16 mouse cellular contexts compared by ENCODE assay signal in genomic region chr3:116788851-116789250, GRCm38 (mm10).
"Had no signal": no experiment of that assay in that cellular context is flagged by ENCODE, and none has a peak within 500 bp of the region (broad histone marks: within the 10 kb centered on the region; RNA-seq: fewer than 3 reads in every experiment).

No protein-coding gene starts in this region.

- H3K9me3 ChIP-seq: neural tube, embryonic 13.5 days; neural tube, embryonic 15.5 days; stomach, embryonic 15.5 days had no signal

- H3K27ac ChIP-seq: neural tube, embryonic 13.5 days; neural tube, embryonic 15.5 days; stomach, embryonic 15.5 days; stomach, postnatal 0 days had no signal

- H3K4me2 ChIP-seq: neural tube, embryonic 13.5 days; neural tube, embryonic 15.5 days; stomach, embryonic 15.5 days had no signal

- DNase-seq: retina, postnatal 1 day; right cerebral cortex, adult 18-20 months; right cerebral cortex, postnatal 14 days; right cerebral cortex, postnatal 25 days; right cerebral cortex, postnatal 4 days; spleen, adult 18-20 months; thymus, adult 18-20 months; thymus, adult 2 months; thymus, postnatal 14 days; thymus, postnatal 25 days; thymus, postnatal 36 days; thymus, postnatal 4 days had no signal

- H3K27me3 ChIP-seq: neural tube, embryonic 13.5 days; neural tube, embryonic 15.5 days; stomach, embryonic 15.5 days had no signal

- H3K9ac ChIP-seq: neural tube, embryonic 13.5 days; neural tube, embryonic 15.5 days; stomach, embryonic 15.5 days had no signal

- H3K4me1 ChIP-seq: neural tube, embryonic 13.5 days; neural tube, embryonic 15.5 days; stomach, embryonic 15.5 days had no signal

- H3K4me3 ChIP-seq: neural tube, embryonic 13.5 days; neural tube, embryonic 15.5 days; stomach, embryonic 15.5 days had no signal
